Mouse (Mus musculus): Measurements from ENCODE around the gene Gm19965. TPM values are rescaled to one million over a fixed set of nuclear protein-coding genes. Genes with fewer than 3 reads are reported as not detected.

Gene Gm19965
- polyA plus RNA-seq (2014; fragmentation: Illumina TruSeq; extraction: RNeasy Lipid Tissue Mini Kit (QIAGEN cat#74804); ENCODE audit: insufficient read depth, low read depth, low replicate concordance): not detected

DNA sequence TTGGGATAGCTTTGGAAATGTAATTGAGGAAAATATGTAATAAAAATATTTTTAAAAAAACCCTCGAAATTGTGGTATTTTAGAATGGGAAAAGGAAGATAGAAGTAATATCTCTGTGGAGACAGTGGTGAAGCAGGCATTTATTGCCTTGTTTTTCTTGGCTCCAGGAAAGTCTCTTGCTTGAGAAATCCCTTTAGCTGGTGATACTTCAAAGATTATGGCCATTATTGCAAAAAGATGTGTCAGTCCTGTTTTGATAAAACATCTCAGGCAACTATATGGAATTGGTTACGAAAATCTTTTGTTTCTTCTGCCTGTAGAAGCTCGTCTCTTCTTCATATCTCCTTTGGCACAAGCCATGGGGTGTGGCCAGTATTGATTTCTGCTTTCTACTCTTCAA, at the start of gene Gm19965:
TSS of gene Gm19965 (plus strand) at position 301 of the 400 bp plus-strand sequence.

Data from lung, adult 10 weeks (tissue).